Mouse (Mus musculus) lung, postnatal 0 days (tissue): ENCODE data around the gene Adrm1. TPM values are rescaled to one million over a fixed set of nuclear protein-coding genes. Genes with fewer than 3 reads are reported as not detected.
A peak's percentile ranks its signal among the peaks of the same experiment; 100 is the strongest.

Experiments used
- ATAC-seq: fragments of 200-750 bp; cut with Nextera tagmentation; 2 replicates; pipeline ENCODE4 v1.8.0; 2017; ENCODE audit warnings: moderate library complexity
- DNase-seq: peaks from one replicate; pipeline ENCODE4 v3.0.0-alpha.2; 2016; ENCODE audit warnings: low spot score
- H3K27ac ChIP-seq: fragments of 300-500 bp; sonication (generic); 2 replicates; pipeline ENCODE4 v1.5.1; 2014; ENCODE audit warnings: antibody characterized with exemption, mild to moderate bottlenecking, low read length, mixed read lengths
- H3K27me3 ChIP-seq: fragments of 300-500 bp; sonication (generic); replicated peaks from 2 replicates; pipeline ENCODE4 v1.6.1; 2014; ENCODE audit warnings: low read length, mixed read lengths; ENCODE audit not compliant: insufficient read depth
- H3K36me3 ChIP-seq: fragments of 300-500 bp; sonication (generic); 2 replicates; pipeline ENCODE4 v1.6.1; 2014; ENCODE audit warnings: low read length, mixed read lengths; ENCODE audit not compliant: insufficient read depth
- H3K4me1 ChIP-seq: fragments of 300-500 bp; sonication (generic); 2 replicates; pipeline ENCODE4 v1.6.1; 2014; ENCODE audit warnings: antibody characterized with exemption, low read depth, low read length, mixed read lengths; ENCODE audit not compliant: insufficient read depth
- H3K4me2 ChIP-seq: fragments of 300-500 bp; sonication (generic); replicated peaks from 2 replicates; pipeline ENCODE4 v1.6.1; 2014; ENCODE audit warnings: low read depth, mild to moderate bottlenecking, low read length, moderate library complexity, mixed read lengths
- H3K4me3 ChIP-seq: fragments of 300-500 bp; sonication (generic); 2 replicates; pipeline ENCODE4 v1.5.1; 2014; ENCODE audit warnings: low read depth, low read length
- H3K9ac ChIP-seq: fragments of 300-500 bp; sonication (generic); replicated peaks from 2 replicates; pipeline ENCODE4 v1.6.1; 2014; ENCODE audit warnings: low read depth, mild to moderate bottlenecking
- H3K9me3 ChIP-seq: fragments of 300-500 bp; sonication (generic); 2 replicates; pipeline ENCODE4 v1.6.1; 2016; ENCODE audit warnings: low read length, mixed read lengths
- CTCF ChIP-seq: IDR thresholded peaks from 2 replicates; pipeline ENCODE4 v1.5.1; 2016; ENCODE audit warnings: antibody characterized with exemption, mild to moderate bottlenecking
- EP300 ChIP-seq: IDR thresholded peaks from 2 replicates; pipeline ENCODE4 v1.6.1; 2016; ENCODE audit warnings: antibody characterized with exemption, mild to moderate bottlenecking, control low read depth
- WGBS: fragments of 180-500 bp; shearing (Covaris S2); extraction: QIAGEN DNeasy Blood & Tissue Kit; methylation state at CpG from one replicate; pipeline ENCODE4 v1.1.7; 2014; 5-methylcytosine and 5-hydroxymethylcytosine counted together
- polyA plus RNA-seq: library from polyadenylated mRNA; unstranded; fragments of >200 nt; fragmentation: Nextera tagmentation; extraction: Ambion mirVana; gene quantifications from 2 replicates; pipeline ENCODE4 v1.2.1, GENCODE M21; 2015

Adrm1 gene
- polyA plus RNA-seq, 1 experiment from 2014 or later, result 136 TPM

DNA sequence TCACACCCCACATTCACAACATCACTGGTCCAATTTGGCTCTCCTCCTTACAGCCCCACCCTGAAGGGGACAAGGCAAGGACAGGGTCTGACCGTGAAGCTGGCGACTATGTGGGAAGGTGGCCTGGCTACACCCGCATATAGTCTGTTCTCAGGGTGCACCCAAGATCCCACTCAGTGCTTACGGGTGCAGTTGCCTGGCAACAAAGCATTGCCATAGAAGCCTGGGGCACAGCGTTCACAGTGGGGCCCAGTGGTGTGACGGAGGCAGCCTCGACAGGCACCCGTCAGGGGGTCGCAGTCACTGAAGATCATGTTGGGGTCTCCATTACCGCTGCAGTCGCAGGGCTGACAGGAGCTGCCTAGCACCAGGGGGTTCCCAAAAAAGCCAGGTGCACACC is 16.1 kb downstream of the Adrm1 start:
- no peak overlapping the region for H3K9ac ChIP-seq
- H3K9me3 ChIP-seq, result no peaks in the 10 kb centered on the region
- no peaks in the 10 kb centered on the region for H3K27me3 ChIP-seq
- H3K27ac ChIP-seq, result no peak overlapping the region
- H3K4me2 ChIP-seq, result no peak overlapping the region
- TF ChIP-seq CTCF (no peak), EP300 (no peak)
- ATAC-seq, result no peak
- DNase-seq, result no peak
- no peaks in the 10 kb centered on the region for H3K4me1 ChIP-seq
- no peak overlapping the region for H3K4me3 ChIP-seq
- 90% methylated on average over 11 of the region's 11 CpGs for WGBS
- H3K36me3 ChIP-seq, result peaks cover 62% of the 10 kb centered on the region

- no peak overlapping the region for H3K27ac ChIP-seq
- H3K4me2 ChIP-seq, result no peak overlapping the region
- no peaks in the 10 kb centered on the region for H3K27me3 ChIP-seq
- no peaks in the 10 kb centered on the region for H3K9me3 ChIP-seq
- 63% methylated on average over 4 of the region's 12 CpGs for WGBS
- no peak overlapping the region for H3K4me3 ChIP-seq
- TF ChIP-seq CTCF (no peak), EP300 (no peak)
- DNase-seq (peak; percentile 27), ATAC-seq (peak; percentile 9; the same call in 1 of the 2 replicates)
- peaks cover 67% of the 10 kb centered on the region for H3K36me3 ChIP-seq
- H3K4me1 ChIP-seq, result no peaks in the 10 kb centered on the region
- no peak overlapping the region for H3K9ac ChIP-seq
Measured at GRCm38 (mm10) chr2:180196610-180197322, 25.5 kb downstream of the Adrm1 start.

DNA sequence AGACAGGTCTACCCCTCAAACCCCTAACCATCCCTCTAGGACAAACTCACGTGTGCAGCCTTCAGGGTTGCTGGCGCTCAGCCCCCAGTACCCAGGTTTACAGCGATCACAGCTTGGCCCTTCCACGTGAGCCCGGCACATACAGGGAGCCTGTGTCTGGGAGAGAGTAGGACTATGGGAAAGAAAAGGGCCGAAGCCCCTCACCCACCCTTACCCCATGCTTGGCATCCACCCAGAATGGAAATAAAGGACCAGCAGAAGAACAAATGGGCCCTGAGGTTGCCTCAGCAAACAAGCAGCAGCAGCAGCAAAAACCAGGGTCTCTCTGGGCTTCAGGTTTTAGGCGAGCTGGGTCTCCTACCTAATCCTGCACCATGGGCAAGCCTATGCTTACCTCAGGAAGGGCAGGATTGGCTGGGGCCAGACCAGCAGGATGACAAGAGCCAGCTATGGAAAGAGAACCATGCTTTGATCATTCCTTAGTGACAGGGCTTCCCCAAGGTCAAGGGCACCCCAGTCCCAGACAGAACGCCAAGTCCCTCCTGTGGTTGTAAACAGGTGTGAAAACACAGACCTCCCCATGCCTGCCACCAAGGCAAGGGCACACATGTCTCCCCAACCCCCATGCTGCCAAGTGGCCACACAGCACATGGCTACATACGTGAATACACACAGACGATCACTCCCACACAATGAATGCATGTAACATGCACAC is 26.2 kb downstream of the Adrm1 start:
- no peaks in the 10 kb centered on the region for H3K9me3 ChIP-seq
- H3K9ac ChIP-seq, result no peak overlapping the region
- 82% methylated on average over 10 of the region's 10 CpGs for WGBS
- TF ChIP-seq CTCF, result no peak
- TF ChIP-seq EP300, result no peak
- H3K4me2 ChIP-seq, result no peak overlapping the region
- H3K36me3 ChIP-seq, result peaks cover 68% of the 10 kb centered on the region
- ATAC-seq, result no peak
- DNase-seq, result no peak
- no peaks in the 10 kb centered on the region for H3K4me1 ChIP-seq
- no peak overlapping the region for H3K27ac ChIP-seq
- H3K4me3 ChIP-seq, result no peak overlapping the region
- H3K27me3 ChIP-seq, result no peaks in the 10 kb centered on the region

- DNase-seq, result no peak
- Histone ChIP-seq H3K4me1 (no peaks in the 10 kb centered on the region), H3K9me3 (no peaks in the 10 kb centered on the region), H3K27ac (no peak overlapping the region), H3K27me3 (no peaks in the 10 kb centered on the region), H3K4me3 (no peak overlapping the region), H3K36me3 (peaks cover 57% of the 10 kb centered on the region), H3K4me2 (no peak overlapping the region), H3K9ac (no peak overlapping the region)
- WGBS, result 93% methylated on average over 10 of the region's 10 CpGs
- no peak for ATAC-seq
- TF ChIP-seq CTCF (no peak), EP300 (no peak)
Measured at GRCm38 (mm10) chr2:180198782-180199181, 27.5 kb downstream of the Adrm1 start.

GRCm38 (mm10) chr2:180200681-180201080 is 29.4 kb downstream of the Adrm1 start:
- ATAC-seq (peak; percentile 16), DNase-seq (peak; percentile 64)
- Histone ChIP-seq H3K9me3 (no peaks in the 10 kb centered on the region), H3K27me3 (no peaks in the 10 kb centered on the region), H3K9ac (no peak overlapping the region), H3K4me3 (no peak overlapping the region), H3K4me1 (no peaks in the 10 kb centered on the region), H3K4me2 (no peak overlapping the region), H3K36me3 (peaks cover 40% of the 10 kb centered on the region), H3K27ac (no peak overlapping the region)
- 50% methylated on average over 11 of the region's 11 CpGs for WGBS
- TF ChIP-seq EP300 (peak; percentile 57), CTCF (no peak)

- TF ChIP-seq CTCF (no peak), EP300 (no peak)
- no peak overlapping the region for H3K4me2 ChIP-seq
- H3K27me3 ChIP-seq, result no peaks in the 10 kb centered on the region
- no peaks in the 10 kb centered on the region for H3K4me1 ChIP-seq
- 61% methylated on average over 9 of the region's 9 CpGs for WGBS
- peaks cover 35% of the 10 kb centered on the region for H3K36me3 ChIP-seq
- no peaks in the 10 kb centered on the region for H3K9me3 ChIP-seq
- no peak overlapping the region for H3K27ac ChIP-seq
- no peak for DNase-seq
- no peak overlapping the region for H3K9ac ChIP-seq
- no peak overlapping the region for H3K4me3 ChIP-seq
- ATAC-seq, result no peak
Measured at GRCm38 (mm10) chr2:180201303-180201702, 30.0 kb downstream of the Adrm1 start.
